ENCODE assay signal across 12 mouse cellular contexts in the genomic region with DNA sequence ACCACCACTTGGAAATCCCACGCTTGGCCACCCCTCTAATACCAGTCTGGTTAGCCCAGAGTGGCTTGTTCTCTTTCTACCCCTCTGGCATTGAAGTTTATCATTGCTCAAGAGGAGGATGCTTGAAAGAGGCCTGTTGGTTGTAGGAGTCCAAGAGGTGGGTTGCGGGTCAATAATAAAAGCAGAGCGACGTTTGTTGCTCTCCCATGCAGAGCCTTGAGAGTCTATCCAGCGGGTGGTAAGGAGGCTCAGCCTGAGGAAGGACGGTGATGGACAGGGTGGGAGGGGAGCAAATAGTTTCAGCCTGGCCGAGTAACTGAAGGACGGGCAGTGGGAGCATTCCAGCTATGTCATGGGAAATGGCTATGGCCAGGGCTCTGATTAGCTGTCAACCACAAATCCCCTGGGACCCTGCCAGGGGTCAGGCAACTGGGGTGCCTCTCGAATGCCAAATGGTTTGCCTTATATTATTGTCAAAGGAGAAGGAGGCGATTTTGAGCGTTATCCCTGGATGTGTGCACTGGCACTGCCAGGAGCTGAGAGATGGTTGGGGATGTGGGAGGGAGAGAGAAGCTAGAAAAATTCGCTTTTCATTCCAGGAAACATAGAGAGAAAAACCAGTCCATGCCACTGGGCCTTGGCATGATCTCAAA.
A peak's percentile ranks its signal among the peaks of the same experiment; 100 is the strongest.
DNase-seq lines count a peak whose midpoint lies in the region; ATAC-seq and TF ChIP-seq lines count a peak whose summit lies in the region.
"Had no signal": no experiment of that assay in that cellular context is flagged by ENCODE, and none has a peak within 500 bp of the region (broad histone marks: within the 10 kb centered on the region; RNA-seq: fewer than 3 reads in every experiment).

No protein-coding gene starts in this region.

- H3K4me3 ChIP-seq in heart, embryonic 13.5 days = no peak overlapping the region
- H3K4me3 ChIP-seq in heart, embryonic 12.5 days = no peak overlapping the region
- H3K4me3 ChIP-seq in left cerebral cortex, adult 2 months = no peak overlapping the region
- H3K4me3 ChIP-seq in midbrain, embryonic 13.5 days (replicated peaks) = no peak overlapping the region
- H3K4me3 ChIP-seq: forebrain, embryonic 12.5 days; limb, embryonic 12.5 days had no signal

- peaks cover 37% of the 10 kb centered on the region for H3K4me1 ChIP-seq in heart, embryonic 13.5 days
- peaks cover 15% of the 10 kb centered on the region for H3K4me1 ChIP-seq in heart, embryonic 12.5 days (replicated peaks)
- 0 out of 2 replicates have a peak, but pooled peaks cover 3% of the 10 kb centered on the region for H3K4me1 ChIP-seq in midbrain, embryonic 13.5 days (replicated peaks)
- H3K4me1 ChIP-seq: forebrain, embryonic 12.5 days had no signal

- no peak overlapping the region for H3K4me2 ChIP-seq in heart, embryonic 13.5 days
- H3K4me2 ChIP-seq in heart, embryonic 12.5 days = no peak overlapping the region
- no peak overlapping the region for H3K4me2 ChIP-seq in midbrain, embryonic 13.5 days (replicated peaks)
- H3K4me2 ChIP-seq: forebrain, embryonic 12.5 days; limb, embryonic 12.5 days had no signal

- CTCF ChIA-PET in Patski (lab: Charles Lee) = interaction anchor here (1.4 kb wide), 1 partner anchor 11 kb away, joined by 3 read pairs; no protein-coding TSS in a partner anchor

- no peak for DNase-seq in left cerebral cortex, adult 2 months (ENCODE audit: extremely low spot score in 1 of 2, low spot score in 2 of 2)
- no peak for DNase-seq in left cerebral cortex, postnatal 10 days (ENCODE audit: extremely low spot score in 1 of 2, low spot score in 2 of 2)
- DNase-seq in Patski (ENCODE audit: low read depth, low spot score) = peak; percentile 76
- DNase-seq in left cerebral cortex, postnatal 4 days = peak; percentile 32
- no peak for DNase-seq in right cerebral cortex, postnatal 4 days
- DNase-seq: gastrocnemius, postnatal 36 days; retina, postnatal 1 day had no signal

- intact Hi-C loops in left cerebral cortex, adult 2 months (cut with DNase I) = loop anchor here (5.0 to 10.0 kb wide), 4 partner anchors 75 to 248 kb away; partner anchors contain the start of gene Slit3
- intact Hi-C loops in left cerebral cortex, postnatal 10 days (cut with DNase I) = no loop called here
- intact Hi-C loops in left cerebral cortex, postnatal 4 days (cut with DNase I) = no loop called here

- WGBS in heart, embryonic 13.5 days = 55% methylated on average over 12 of the region's 12 CpGs
- 70% methylated on average over 12 of the region's 12 CpGs for WGBS in heart, embryonic 12.5 days
- WGBS in midbrain, embryonic 13.5 days = 63% methylated on average over 12 of the region's 12 CpGs

- in situ Hi-C loops in Patski (cut with MboI; ENCODE audit: low pct_unique_long_range_greater_than_20kb) = no loop called here

- H3K27me3 ChIP-seq in heart, embryonic 13.5 days (replicated peaks) = no peaks in the 10 kb centered on the region
- no peaks in the 10 kb centered on the region for H3K27me3 ChIP-seq in heart, embryonic 12.5 days (replicated peaks)
- no peaks in the 10 kb centered on the region for H3K27me3 ChIP-seq in Patski
- H3K27me3 ChIP-seq in midbrain, embryonic 13.5 days = 0 out of 2 replicates have a peak, but pooled peaks cover 7% of the 10 kb centered on the region
- H3K27me3 ChIP-seq: forebrain, embryonic 12.5 days; limb, embryonic 12.5 days had no signal

- TF ChIP-seq CTCF in left cerebral cortex, adult 2 months (IDR thresholded peaks at IDR 0.05) = no peak
- TF ChIP-seq CTCF in Patski (IDR thresholded peaks at IDR 0.05) = no peak

- peaks cover 4% of the 10 kb centered on the region; the same call in 1 of the 2 replicates for H3K9me3 ChIP-seq in heart, embryonic 13.5 days
- 0 out of 2 replicates have a peak, but pooled peaks cover 3% of the 10 kb centered on the region for H3K9me3 ChIP-seq in heart, embryonic 12.5 days (replicated peaks)
- H3K9me3 ChIP-seq in midbrain, embryonic 13.5 days = no peaks in the 10 kb centered on the region
- H3K9me3 ChIP-seq: forebrain, embryonic 12.5 days had no signal

- POLR2A ChIA-PET in Patski (lab: Charles Lee) = no interaction called here

- H3K36me3 ChIP-seq in heart, embryonic 13.5 days = no peaks in the 10 kb centered on the region
- H3K36me3 ChIP-seq in heart, embryonic 12.5 days = no peaks in the 10 kb centered on the region
- no peaks in the 10 kb centered on the region for H3K36me3 ChIP-seq in midbrain, embryonic 13.5 days
- H3K36me3 ChIP-seq: forebrain, embryonic 12.5 days; limb, embryonic 12.5 days had no signal

- no peak overlapping the region for H3K9ac ChIP-seq in heart, embryonic 13.5 days
- H3K9ac ChIP-seq in heart, embryonic 12.5 days = no peak overlapping the region
- no peak overlapping the region for H3K9ac ChIP-seq in midbrain, embryonic 13.5 days (replicated peaks)
- H3K9ac ChIP-seq: forebrain, embryonic 12.5 days; limb, embryonic 12.5 days had no signal

- no peak for ATAC-seq in heart, embryonic 13.5 days (ENCODE audit: extremely low read depth, insufficient number of reproducible peaks, low FRiP score, low TSS enrichment)
- no peak for ATAC-seq in heart, embryonic 12.5 days (ENCODE audit: insufficient number of reproducible peaks, low FRiP score)
- ATAC-seq in Patski = peak; percentile 70
- ATAC-seq in midbrain, embryonic 13.5 days = no peak

- peak overlapping the region; percentile 0; the same call in 1 of the 2 replicates for H3K27ac ChIP-seq in heart, embryonic 13.5 days (replicated peaks)
- no peak overlapping the region for H3K27ac ChIP-seq in heart, embryonic 12.5 days (ENCODE audit: poor library complexity, severe bottlenecking)
- H3K27ac ChIP-seq in left cerebral cortex, adult 2 months = peak overlapping the region; percentile 80
- no peak overlapping the region for H3K27ac ChIP-seq in midbrain, embryonic 13.5 days
- H3K27ac ChIP-seq: forebrain, embryonic 12.5 days; limb, embryonic 12.5 days had no signal

Comparison
In these comparisons a context has a peak if more than half of its experiments do, and no peak if none do; other contexts are left out.
1. H3K27ac ChIP-seq: peak in heart, embryonic 13.5 days (single experiment) and left cerebral cortex, adult 2 months (single experiment); none in heart, embryonic 12.5 days (single experiment) and midbrain, embryonic 13.5 days (single experiment).
2. DNase-seq: peak in Patski (single experiment) and left cerebral cortex, postnatal 4 days (single experiment); none in left cerebral cortex, adult 2 months (0 of 2), left cerebral cortex, postnatal 10 days (0 of 2) and right cerebral cortex, postnatal 4 days (single experiment).